Mouse (Mus musculus): ENCODE data around the gene Bahd1.

Bahd1 gene

DNA sequence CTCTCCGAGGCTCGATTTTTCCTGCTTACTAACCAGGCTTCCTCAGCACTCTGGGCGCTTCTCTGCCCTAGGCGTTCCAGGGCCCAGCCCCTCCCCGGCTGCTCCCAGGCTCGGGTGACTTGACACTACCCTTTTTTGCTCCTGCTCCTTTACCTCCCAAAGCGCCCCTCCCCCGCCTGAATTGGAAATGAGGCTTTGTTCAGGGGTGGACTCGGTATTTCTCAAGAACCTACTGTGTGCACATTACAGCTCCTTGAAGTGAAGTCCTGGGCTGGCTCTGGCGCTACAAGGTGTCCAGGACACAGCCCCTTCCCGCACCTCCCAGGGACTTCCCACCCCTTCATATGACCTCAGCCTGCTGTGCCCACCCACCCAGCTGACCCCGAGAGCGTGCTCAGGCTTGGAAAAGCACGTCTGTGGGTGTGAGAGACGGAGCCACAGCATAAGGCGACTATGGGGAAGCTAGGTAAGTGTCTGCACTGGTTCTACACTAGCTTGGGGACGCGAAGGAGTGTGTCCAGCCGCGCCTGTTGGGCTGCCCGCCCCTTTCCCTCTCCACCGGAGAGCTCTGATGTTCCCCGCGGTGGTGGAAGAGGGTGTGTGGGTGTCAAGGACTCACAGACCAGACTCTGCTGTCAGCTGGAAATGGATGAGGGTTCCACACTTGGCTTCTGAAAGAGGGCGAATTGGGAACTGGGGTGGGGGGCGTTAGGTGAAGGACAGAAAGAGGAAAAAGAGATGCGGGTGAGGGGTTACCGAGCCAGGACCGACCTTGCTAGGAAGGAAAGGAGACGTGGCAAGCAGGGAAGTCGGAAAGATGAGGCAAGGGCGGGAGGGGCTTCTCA is at the start of gene Bahd1:
Bahd1 (plus strand) TSS at position 397 of the 845 bp plus-strand sequence.
- peak; percentile 65 for DNase-seq (ENCODE audit: low spot score)

DNA sequence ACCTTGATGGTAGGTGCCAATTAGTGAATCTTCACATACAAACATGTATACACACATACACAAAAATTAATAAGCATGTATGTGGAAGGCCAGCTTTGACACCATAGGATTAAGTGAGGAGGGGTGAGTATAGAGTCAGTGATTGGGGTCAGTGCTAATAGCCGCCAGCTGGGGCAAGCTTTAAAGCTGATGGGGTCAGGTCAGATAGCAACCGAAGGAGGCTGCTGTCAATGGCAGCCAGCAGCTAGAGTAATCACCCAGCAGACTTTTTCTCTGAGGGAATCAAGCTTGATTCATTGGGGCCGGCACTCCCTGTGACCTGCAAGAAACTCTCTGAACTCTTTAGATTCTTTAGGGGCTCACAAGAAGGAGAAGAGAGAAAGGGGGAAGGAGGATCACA is 48.4 kb upstream of the Bahd1 start:
- DNase-seq (ENCODE audit: low spot score), result no peak

DNA sequence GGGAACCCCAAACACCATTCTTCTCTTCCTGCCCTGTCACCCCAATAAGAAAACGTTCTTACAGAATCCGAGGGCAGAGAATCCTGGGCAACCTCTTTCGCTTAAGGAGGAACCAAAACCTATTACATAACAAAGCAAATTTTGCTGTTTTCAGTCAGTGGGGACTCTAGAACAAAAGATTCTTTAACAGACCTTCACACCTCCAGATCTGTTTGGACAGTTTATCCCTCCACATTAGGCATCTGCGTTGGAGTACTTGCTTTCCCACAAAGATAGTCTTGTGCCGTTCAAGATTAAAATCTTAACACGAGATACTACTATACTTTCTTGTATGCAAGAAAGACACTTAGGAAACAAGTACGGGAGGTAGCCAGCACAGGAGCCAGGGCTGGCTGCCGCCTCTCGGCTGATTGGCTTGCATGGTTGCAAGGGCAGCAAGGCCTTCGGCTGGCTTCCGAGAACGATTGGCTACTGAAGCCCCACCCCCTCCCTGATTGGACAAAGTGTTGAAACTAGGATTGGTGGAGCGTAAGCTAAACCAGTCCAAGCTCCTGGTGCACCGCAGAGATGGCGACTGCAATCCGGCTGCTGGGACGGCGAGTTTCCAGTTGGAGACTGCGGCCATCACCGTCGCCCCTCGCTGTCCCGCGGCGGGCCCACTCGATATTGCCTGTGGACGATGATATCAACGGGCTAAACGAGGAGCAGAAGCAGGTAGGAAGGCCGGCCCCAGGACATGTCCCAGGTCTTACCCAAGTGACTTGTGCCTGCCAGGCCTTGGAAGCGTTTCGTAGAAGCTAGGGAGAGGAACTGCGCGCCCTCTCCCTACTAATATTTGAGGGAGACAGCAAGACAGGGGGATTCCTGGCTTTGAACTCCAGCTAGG is 38.5 kb upstream of the Bahd1 start, which contains the start of gene Ivd:
Ivd (plus strand) TSS at position 501 of the 886 bp plus-strand sequence.
- peak; percentile 93 for DNase-seq (ENCODE audit: low spot score)

DNA sequence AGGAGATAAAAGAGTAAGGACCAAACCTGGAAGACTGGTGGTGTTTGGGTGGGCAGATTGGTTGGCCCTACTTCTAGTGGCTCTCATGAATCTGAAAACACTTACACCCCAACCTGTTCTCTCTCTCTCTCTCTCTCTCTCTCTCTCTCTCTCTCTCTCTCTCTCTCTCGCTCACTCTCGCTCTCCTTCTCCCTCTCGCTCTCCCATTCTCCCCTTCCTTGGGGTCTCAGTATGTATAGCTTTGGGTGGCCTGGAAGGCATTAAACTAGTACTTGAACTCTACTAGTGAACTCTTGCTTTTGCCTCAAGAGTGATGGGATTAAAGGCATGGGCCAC is 37.9 kb upstream of the Bahd1 start:
- no peak for DNase-seq (ENCODE audit: low spot score)

DNA sequence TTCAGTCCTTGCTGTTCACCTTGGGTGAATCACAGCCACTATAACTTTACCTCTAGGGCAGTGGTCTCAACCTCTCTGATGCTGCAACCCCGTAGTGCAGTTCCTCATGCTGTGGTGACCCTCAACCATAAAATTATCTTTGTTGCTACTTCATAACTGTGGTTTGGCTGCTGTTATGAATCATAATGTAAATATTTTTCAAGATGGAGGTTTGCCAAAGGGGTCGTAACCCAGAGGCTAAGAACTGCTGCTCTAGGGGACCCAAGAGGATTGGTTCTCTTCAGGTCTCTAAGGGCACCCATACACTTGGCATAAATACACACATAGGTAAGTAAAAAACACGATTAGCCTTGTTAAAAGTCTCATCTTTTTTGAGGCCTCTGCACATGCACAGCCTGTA is 29.6 kb upstream of the Bahd1 start:
- no peak for DNase-seq (ENCODE audit: low spot score)

DNA sequence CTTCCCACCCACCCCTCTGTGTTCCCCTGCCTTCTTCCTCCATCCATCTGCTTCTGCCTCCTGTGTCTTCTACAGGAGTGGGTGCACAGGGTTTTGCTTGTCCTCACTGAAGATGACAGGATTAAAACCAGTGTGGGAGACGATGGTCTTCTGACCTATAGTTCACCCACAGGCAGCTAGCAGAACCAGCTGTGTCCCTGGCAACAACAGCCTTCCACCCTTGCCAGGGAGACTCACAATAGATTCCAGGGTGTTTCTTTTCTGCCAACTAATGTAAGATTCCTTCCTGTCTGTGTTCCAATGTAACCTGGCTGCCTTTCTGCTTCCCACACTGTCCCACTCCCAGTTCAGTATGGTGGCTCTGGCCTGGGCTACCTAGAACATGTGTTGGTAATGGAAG is 29.1 kb upstream of the Bahd1 start:
- no peak for DNase-seq (ENCODE audit: low spot score)

DNA sequence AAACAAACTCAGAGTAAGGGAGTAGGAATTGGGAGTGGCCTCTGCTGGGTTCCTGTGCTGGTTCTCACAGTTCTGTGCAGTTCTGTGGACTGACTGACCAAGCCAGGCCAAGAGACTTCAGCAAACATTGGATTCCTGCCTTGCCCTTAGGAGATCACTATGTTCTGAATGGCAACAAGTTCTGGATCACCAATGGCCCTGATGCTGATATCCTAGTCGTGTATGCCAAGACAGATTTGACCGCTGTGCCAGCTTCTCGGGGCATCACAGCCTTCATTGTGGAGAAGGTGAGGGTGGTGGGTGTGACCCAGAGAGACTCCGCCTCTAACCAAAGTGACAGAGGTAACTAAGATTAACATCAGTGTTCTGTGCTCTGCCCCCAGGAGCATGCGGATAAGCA is 27.2 kb upstream of the Bahd1 start:
- no peak for DNase-seq (ENCODE audit: low spot score)

DNA sequence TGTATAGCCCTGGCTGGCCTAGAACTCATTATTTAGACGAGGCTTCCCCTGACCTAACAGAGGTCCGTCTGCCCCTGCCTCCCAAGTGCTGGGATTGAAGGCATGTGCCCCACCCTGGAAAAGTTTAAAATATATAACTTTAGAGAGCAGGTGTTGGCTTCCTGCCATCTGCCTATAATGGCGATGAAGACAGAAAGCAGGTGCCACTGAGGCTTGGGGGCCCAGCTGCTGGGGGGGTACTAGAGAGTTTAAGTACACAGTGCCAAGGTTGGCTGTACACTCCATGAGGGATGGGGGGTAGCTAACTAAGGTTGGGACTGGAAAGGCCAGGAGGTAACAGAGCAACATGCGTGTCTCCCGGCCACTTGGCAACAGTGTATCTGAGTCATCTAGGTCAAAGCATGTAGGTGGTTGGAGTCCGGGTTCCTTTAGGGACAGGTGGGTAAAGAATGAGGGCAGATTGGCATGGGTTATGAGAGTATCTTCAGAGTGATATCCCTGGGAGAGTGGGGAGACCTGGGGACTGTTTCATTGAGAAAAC is 26.2 kb upstream of the Bahd1 start:
- no peak for DNase-seq (ENCODE audit: low spot score)

DNA sequence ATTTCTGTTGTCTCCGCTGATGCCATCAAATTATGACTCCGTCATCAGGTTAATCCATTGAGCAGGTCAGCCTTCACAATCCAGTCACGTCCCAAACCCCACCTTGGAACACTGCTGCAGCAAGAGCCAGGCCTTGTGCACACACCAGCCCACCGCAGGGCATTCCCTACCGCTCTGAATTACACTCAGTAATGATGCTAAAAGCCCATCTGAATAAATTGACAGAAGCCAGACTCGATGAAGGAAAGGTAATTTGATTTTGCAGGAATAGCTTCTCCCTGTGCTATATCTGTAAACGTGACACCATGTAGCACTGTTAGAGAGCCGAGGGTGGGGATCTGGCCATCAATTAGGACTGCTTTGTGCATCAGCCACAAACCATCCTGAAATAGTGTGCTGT is 24.9 kb upstream of the Bahd1 start:
- DNase-seq (ENCODE audit: low spot score), result peak; percentile 85

DNA sequence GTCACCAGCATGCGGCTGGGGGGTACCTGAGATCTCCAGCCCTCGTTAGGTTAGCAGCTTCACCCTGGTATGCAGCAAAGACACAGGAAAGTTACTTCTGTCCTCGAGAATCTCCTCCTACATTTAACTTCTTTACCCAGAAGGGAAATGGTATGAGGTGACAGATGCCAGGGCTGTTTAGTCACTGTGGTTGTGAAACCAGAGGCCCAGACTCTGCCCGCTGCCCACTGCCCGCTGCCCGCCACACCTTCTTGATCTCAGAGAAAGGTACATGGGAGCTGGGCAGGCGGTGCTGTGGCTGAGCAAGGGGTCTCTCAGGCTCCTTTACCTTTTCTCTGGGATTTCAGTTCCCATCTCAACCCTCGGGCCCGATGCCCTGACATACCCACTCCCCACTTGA is 23.7 kb upstream of the Bahd1 start:
- DNase-seq (ENCODE audit: low spot score), result no peak

DNA sequence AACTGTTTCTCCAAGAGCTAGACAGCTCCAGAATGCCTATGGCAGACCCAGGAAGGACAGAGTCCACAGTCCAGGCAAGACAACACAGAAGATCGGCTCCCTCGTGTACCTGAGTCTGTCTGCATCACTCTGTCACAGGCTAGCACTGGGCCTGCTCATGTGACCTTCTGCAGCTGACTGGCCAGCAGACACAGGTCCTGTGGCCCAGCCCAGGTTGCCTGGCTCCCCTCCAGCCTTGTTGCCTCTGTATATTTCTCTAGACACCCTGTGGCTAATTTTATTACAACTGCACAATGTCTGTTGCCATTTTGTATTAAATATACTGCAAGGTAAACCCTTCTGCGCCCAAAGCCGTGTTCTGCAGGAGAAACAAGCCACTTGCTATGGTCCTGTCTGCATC is 19.2 kb upstream of the Bahd1 start:
- DNase-seq (ENCODE audit: low spot score), result peak; percentile 65

DNA sequence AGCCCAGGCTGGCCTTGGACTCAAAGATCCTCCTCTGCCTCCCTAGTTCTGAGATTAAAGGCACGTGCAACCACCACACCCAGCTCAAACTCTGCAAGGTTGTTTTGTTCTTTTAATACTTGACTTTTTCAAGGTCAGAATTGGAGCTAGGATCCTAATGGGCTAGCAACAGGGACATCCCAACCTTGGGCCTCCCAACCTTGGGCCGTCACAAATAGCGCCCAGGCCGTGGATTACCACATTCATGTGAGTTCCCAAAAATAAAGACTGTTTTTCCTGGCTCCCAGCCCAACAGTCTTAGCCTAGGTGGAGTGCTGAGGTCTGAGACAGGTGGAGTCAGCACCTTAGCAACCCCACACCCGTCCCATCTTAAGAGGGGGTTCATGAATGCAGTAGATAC is 18.2 kb upstream of the Bahd1 start:
- no peak for DNase-seq (ENCODE audit: low spot score)

DNA sequence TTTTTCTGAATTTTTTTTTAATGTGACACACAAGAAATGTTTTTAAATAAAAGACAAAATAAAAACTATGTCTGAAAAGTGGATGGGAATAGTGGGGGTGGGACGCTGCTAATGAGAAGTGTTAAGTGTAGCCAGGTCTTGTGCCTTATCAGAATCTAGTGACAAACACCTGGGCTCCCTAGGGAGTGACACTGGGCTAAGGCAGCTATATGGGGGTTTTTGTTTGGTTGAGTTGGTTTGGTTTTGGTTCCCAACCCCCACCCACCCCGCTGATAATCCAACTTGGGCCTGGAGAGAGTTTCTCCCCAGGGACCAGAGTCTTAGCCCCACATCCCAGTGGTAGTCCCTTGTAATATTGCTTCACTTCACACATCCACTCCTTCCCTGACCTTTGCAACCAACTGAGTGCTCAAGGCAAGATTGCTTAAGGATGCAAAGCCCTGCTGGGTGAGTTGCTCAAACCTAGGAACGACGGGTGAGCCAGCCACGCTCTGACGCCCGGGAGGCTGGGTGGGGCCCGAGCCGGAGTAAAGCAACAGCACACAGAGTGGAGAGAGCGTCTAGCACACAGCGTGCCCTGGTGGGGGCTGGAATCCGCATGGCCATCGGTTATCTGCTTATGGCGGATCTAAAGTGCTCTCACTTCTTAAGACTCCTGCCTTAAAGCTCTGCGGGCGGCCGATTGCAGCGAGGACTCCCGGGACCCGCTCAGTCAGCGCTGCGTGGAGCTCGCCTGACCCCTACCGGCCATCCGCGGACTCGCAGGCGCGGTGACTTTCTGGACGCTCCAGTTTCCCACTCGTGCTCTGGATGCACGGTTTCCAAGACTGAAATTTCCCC is 17.1 kb upstream of the Bahd1 start:
- DNase-seq (ENCODE audit: low spot score), result peak; percentile 82

DNA sequence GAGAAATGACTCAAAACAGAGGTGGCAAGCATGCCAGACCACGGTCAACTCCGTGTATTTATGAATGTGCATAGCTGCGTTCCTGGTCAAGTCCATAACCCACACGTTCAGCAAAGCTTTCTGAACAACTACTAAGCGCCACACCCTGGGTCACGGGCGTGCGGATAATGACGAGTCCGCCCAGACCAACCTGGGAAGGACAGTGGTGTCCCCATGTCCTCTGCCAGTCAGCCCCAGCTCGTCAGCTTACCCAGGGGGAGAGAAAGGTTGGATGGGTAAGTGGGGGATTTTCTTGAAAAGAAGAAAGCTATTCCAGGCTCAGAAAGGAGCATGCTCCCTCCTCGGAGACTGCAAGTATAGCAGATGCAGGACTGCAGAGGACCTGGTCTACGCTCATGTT is 12.7 kb upstream of the Bahd1 start:
- DNase-seq (ENCODE audit: low spot score), result no peak

DNA sequence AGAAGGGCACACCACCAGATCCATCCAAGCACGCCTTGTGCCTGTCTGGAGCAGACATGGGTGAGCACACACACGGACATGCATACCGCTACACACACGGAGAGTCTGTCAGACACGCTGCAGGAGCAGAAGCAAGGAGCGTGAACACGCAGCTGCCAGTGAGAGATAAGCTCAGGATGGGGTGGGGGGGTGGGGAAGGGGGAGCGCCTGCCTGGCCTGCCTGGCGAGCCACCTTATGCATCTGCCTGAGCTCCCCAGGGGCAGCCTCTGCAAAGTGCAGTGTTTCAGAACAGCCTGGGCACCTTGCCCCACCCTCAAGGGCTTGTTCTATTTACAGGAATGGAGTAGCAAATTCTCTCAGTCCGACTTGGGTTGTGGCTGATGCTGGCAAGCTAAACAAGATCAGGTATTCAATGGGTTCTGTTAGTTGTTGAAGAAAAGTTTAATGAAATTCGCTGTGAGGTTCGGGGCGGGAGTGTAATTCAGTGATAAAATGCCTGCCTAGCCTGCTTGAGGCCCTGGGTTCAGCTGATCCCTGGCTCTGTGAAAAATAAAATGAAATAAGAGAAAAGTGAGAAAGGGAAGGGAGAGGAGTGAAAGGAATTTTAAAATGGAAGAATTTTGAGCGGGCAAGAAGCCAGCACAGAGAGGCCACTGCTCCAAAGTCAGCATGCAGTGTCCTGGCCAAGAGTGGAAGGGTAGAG is 12.2 kb upstream of the Bahd1 start:
- DNase-seq (ENCODE audit: low spot score), result peak; percentile 47

DNA sequence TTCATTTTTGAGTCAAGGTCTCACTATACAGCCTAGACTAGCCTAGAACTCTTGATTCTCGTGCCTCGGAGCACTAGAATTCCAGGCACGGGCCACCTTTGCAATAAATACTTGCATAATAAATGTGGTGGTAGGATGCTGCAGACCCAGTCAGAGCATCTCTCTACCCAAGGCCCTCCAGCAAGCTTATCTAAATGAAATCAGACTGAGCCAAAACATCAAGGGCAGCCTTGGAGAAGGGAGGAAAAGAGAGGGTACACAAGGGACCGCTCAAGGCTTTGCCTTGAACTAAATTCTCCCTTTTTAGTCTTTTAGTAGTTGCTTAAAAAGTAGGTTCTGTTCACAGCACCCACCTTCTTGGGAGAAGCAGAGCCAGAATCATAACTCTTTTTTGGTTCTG is 9.0 kb upstream of the Bahd1 start:
- DNase-seq (ENCODE audit: low spot score), result no peak

DNA sequence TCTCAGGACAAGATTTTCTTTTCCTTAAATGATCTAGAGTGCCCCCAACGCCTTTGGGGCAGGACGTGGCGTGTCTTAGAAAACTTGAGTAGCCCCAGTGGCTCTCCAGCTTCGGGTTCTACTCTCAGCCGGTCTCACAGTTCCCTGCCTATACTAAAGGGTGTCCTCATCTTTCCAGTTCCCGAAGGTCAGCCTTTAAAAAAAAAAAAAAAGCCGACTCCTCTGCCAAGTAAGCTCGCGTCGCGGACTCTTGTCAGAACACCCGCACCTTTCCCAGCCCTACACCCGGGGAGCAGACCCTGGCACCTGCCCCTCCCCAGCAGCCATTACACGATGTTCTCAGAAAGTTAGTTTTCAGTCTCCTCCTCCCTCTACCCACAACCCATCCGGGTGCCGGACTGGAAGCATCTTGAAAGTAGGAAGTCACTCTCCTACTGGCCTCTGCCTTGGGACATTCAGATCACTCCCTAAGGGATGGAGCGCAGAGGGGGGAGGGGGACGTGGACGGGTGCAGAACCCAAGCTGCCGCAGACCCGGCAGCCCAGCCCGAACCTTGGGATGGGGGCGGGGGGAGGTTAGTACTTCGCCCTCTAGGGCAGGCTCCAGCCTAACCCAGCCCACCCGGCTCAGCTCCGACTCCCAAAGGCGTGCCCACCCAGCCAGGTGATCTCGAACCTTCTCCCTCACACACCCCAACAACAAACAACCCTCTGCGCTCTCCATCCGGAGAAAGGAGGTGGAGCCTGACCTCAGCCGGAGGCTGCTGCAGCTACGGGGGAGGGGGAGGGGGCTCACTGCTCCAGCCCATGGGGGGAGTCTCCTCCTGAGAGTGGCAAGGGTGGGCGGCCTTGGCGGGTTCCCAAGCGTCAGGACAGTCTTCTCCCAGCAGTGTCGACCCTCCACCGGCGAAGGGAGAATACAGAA is 3.9 kb upstream of the Bahd1 start:
- DNase-seq (ENCODE audit: low spot score), result peak; percentile 40

DNA sequence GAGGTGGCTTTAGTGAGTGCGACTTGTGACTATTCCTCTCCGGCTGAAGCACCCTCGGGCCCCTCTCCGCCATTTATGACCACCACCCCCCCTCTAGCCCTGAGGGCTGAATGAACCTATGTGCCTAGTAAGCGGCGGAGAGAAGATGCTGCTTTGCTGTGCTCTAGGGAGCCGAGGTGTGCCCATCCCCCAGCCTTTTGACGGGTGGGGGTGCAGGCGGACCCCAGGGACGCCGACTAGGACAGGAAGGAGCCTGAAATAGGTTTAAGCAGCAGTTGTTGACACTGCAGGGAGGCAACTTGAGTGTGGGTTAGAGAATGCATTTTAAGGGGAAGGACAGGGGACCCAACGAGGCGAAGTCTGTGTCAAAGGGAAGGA is 3.3 kb upstream of the Bahd1 start:
- peak; percentile 30 for DNase-seq (ENCODE audit: low spot score)

DNA sequence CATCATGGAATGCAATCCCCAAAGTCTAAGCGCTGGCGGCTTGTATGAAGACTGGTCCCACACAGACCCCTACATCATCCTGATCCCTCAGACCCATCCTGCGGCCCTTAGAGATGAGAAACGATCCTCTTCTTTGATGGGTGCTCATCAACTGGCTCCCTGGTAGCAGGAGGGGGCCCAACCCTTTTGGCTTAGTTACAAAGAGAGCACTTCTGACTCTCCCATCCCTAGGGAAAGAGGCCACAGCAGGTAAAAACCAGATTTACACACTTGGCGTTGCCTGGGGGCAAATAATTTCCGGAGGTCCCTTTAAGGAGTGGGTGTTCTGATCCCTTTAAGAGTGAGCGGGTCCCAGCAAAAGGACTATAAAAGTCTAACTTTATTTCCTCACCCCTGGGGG is 2.8 kb upstream of the Bahd1 start:
- DNase-seq (ENCODE audit: low spot score), result no peak

DNA sequence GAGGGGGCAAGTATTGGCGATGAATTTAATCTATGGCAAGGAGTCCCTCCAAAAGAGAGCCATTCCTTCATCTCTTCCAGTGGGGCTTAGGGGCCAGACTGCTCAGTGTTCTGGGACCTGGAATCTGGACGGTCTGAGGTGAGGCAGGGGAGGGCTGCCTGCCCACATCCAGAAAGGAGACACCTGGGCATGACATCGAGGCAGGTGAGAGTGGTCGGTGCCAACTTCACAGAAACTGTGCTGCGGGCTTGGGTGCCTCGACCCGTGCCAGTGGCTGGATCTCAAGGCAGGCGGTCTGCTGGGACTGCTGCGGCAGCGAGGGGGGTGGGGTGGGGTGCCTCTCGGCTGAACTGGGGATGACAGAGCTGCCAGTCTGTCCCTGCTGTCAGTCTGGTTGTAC is 2.4 kb upstream of the Bahd1 start:
- DNase-seq (ENCODE audit: low spot score), result no peak
